Mouse (Mus musculus) ES-Bruce4 (cell line): ENCODE results near the gene Strip1. TPM values are rescaled to one million over a fixed set of nuclear protein-coding genes. Genes with fewer than 3 reads are reported as not detected.
A peak's percentile ranks its signal among the peaks of the same experiment; 100 is the strongest.

ENCODE experiments used
- H3K27ac ChIP-seq: 2 replicates; pipeline ENCODE4 v1.5.1; 2012; ENCODE audit warnings: low read length, inconsistent platforms; ENCODE audit not compliant: insufficient read depth
- H3K27me3 ChIP-seq: 2 replicates; pipeline ENCODE4 v1.6.1; 2012; ENCODE audit warnings: mild to moderate bottlenecking, low read length, inconsistent platforms; ENCODE audit not compliant: control insufficient read depth, poor library complexity, insufficient read depth, severe bottlenecking
- H3K36me3 ChIP-seq: 2 replicates; pipeline ENCODE4 v1.6.1; 2012; ENCODE audit warnings: inconsistent platforms, mild to moderate bottlenecking, low read length, moderate library complexity; ENCODE audit not compliant: control insufficient read depth, poor library complexity, insufficient read depth, severe bottlenecking
- H3K4me1 ChIP-seq: one replicate; pipeline ENCODE4 v1.8.1; 2011; ENCODE audit warnings: low read length; ENCODE audit not compliant: control insufficient read depth, insufficient read depth
- H3K4me3 ChIP-seq: 2 replicates; pipeline ENCODE4 v1.5.1; 2011; ENCODE audit warnings: low read depth, mild to moderate bottlenecking, low read length
- H3K9ac ChIP-seq: 2 replicates; pipeline ENCODE4 v1.6.1; 2012; ENCODE audit warnings: low read depth, mild to moderate bottlenecking, inconsistent platforms; ENCODE audit not compliant: poor library complexity, severe bottlenecking
- H3K9me3 ChIP-seq: replicated peaks from 2 replicates; pipeline ENCODE4 v1.6.1; 2012; ENCODE audit warnings: mild to moderate bottlenecking, low read length, inconsistent platforms; ENCODE audit not compliant: control insufficient read depth, poor library complexity, insufficient read depth, severe bottlenecking
- CTCF ChIP-seq: IDR thresholded peaks from one replicate; pipeline ENCODE4 v1.8.1; 2011; ENCODE audit warnings: low read depth, low read length
- EP300 ChIP-seq: IDR thresholded peaks from 2 replicates; pipeline ENCODE4 v1.6.1; 2011; ENCODE audit warnings: low read depth, low read length; ENCODE audit not compliant: insufficient read depth
- POLR2A ChIP-seq: IDR thresholded peaks from one replicate; pipeline ENCODE4 v1.8.1; 2011; ENCODE audit warnings: low read length; ENCODE audit not compliant: insufficient read depth
- polyA plus RNA-seq: library from polyadenylated mRNA; stranded (reverse); fragments of >200 nt; gene quantifications from 2 replicates; pipeline ENCODE4 v1.2.4, GENCODE M21; 2011; ENCODE audit warnings: low read depth; ENCODE audit not compliant: missing spikeins, insufficient read depth, insufficient read length

The Strip1 gene
- polyA plus RNA-seq, 1 experiment = 23.5 TPM

DNA sequence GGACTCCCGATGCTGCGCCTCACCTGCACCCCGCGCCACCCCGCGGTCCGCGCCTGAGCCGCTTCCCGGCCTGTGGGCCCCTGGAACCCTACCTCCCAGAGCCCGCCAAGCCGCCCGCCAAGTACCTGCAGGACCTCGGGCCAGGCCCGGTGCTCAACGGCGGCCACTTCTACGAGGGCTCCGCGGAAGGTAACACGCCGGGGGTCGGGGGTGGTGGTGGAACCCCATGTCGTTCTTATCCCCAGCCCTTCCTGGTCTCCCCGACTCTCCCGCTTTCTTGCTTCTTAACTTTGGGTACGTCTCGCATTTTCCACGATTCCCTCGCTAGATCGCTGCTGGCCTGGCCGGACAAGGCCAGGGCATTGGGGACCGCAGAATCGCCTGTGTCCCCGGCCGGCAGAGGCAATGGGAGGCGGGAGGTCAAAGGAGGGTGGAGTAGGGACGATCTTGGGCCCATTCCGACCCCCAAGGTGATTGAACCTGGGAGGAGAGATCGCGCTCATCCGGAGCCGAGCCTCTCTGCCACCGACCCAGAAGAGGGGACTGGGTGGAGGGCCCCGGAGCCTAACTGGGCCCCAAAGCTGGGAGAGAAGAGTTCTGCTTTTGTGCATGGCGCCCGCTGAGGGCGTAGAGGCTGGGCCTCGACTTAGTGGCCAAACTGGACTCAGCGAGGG, 36.1 kb downstream of the Strip1 start:
- Histone ChIP-seq H3K4me1 (no peaks in the 10 kb centered on the region), H3K9me3 (no peaks in the 10 kb centered on the region), H3K9ac (peak overlapping the region; percentile 40), H3K27me3 (peaks cover 21% of the 10 kb centered on the region), H3K4me3 (peak overlapping the region; percentile 49), H3K36me3 (no peaks in the 10 kb centered on the region), H3K27ac (no peak overlapping the region)
- no peak for TF ChIP-seq EP300
- no peak for TF ChIP-seq CTCF
- TF ChIP-seq POLR2A = no peak

DNA sequence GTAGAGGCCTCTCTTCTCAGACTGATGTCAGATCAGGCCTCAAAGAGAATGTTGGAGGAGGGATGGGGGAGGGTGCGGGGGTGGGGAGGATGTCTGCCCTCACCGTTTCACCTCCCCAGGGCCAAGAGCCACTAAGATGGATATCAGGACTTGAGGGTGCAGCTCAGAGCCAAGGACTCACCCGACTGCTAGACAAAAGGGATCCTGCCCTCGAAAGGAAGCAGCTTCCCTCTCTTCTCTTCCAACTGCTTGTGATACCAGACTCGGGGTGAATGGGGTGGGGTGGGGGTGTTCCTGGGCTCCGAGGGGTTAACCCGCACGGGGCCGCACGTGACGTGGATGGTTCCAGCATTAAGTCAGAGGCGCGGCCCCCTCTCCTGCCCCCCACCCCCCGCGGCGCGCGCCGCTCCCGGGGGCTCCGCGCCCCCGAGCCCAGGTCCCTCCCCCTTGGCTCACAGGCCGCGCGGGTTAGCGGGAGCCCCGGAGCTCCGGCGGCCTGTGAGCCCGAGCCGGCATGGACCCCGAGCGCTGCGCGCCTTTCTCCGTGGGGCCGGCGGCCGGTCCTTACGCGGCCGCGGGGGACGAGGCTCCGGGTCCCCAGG, 36.7 kb downstream of the Strip1 start, which contains the start of gene Alx3:
Gene Alx3 (plus strand): TSS at position 370 of the 602 bp plus-strand sequence.
- no peak within 1 kb of the TSS for H3K27ac ChIP-seq
- no peaks in the 10 kb centered on the region for H3K36me3 ChIP-seq
- H3K4me3 ChIP-seq = peak within 1 kb of the TSS; percentile 49
- TF ChIP-seq POLR2A (no peak), EP300 (no peak), CTCF (no peak)
- H3K9me3 ChIP-seq = no peaks in the 10 kb centered on the region
- peak within 1 kb of the TSS; percentile 40 for H3K9ac ChIP-seq
- H3K27me3 ChIP-seq = peaks cover 21% of the 10 kb centered on the region
- no peaks in the 10 kb centered on the region for H3K4me1 ChIP-seq

GRCm38 (mm10) chr3:107593632-107594031, 37.9 kb downstream of the Strip1 start:
- Histone ChIP-seq H3K9ac (no peak overlapping the region), H3K9me3 (no peaks in the 10 kb centered on the region), H3K4me3 (no peak overlapping the region), H3K4me1 (no peaks in the 10 kb centered on the region), H3K36me3 (no peaks in the 10 kb centered on the region), H3K27ac (no peak overlapping the region), H3K27me3 (peaks cover 21% of the 10 kb centered on the region)
- no peak for TF ChIP-seq EP300
- no peak for TF ChIP-seq CTCF

- Histone ChIP-seq H3K27me3 (peaks cover 16% of the 10 kb centered on the region), H3K9ac (no peak overlapping the region), H3K9me3 (no peaks in the 10 kb centered on the region; the same call in 1 of the 2 replicates), H3K36me3 (no peaks in the 10 kb centered on the region), H3K4me1 (no peaks in the 10 kb centered on the region), H3K4me3 (no peak overlapping the region), H3K27ac (no peak overlapping the region)
- TF ChIP-seq CTCF (no peak), POLR2A (no peak), EP300 (no peak)
Observed at GRCm38 (mm10) chr3:107591612-107592011, 39.9 kb downstream of the Strip1 start.

DNA sequence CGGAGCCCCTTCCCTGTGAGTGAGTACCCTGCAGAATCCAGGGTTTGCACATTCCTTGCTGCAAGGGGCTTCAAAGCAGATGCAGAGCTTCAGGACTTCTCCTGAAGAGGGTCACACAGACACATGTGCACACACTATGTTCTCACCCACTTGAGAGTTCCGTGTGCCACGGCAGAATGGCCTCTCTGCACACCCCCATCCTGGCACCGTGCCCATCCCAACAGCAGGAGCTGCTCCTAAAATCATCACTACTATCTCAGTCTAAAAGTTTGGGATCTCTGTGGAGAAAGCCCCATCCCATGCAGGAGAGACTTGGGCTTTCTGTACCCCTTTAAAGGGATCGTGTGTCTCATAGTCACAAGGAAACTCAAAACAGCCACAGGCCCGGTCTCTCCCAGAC, 45.0 kb downstream of the Strip1 start:
- no peak for TF ChIP-seq CTCF
- TF ChIP-seq POLR2A = no peak
- no peak for TF ChIP-seq EP300
- Histone ChIP-seq H3K36me3 (no peaks in the 10 kb centered on the region), H3K4me1 (no peaks in the 10 kb centered on the region), H3K9me3 (no peaks in the 10 kb centered on the region; the same call in 1 of the 2 replicates), H3K4me3 (no peak overlapping the region), H3K27me3 (peaks cover 15% of the 10 kb centered on the region), H3K27ac (no peak overlapping the region), H3K9ac (no peak overlapping the region)

DNA sequence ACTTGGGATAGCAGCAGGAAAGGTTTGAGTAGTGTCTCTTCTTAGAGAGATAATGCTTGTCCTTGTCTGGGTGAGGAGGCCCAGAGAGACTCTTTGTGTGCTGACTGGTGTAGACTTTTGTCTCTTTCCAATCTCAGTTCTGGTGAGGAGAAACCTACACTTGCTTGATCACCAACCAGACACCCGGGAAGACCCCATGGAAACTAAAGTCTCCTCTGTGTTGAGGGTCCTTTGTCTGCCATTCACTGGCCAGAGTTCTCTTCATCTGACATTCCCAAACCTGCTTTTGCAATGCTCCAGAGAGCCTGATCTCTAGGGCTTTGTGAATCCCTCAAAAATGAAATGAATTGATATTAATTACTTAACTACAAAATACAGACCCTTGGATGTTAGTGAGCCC, 47.6 kb downstream of the Strip1 start:
- H3K9ac ChIP-seq = no peak overlapping the region
- H3K4me1 ChIP-seq = no peaks in the 10 kb centered on the region
- H3K4me3 ChIP-seq = no peak overlapping the region
- H3K36me3 ChIP-seq = no peaks in the 10 kb centered on the region
- H3K9me3 ChIP-seq = no peaks in the 10 kb centered on the region; the same call in 1 of the 2 replicates
- H3K27ac ChIP-seq = no peak overlapping the region
- peaks cover 15% of the 10 kb centered on the region for H3K27me3 ChIP-seq
- TF ChIP-seq EP300 (no peak), POLR2A (no peak), CTCF (no peak)
